9 mouse cellular contexts compared by ENCODE assay signal in genomic region chr14:21523851-21524441, GRCm38 (mm10). TPM values are rescaled to one million over a fixed set of nuclear protein-coding genes. Genes with fewer than 3 reads are reported as not detected.
A peak's percentile ranks its signal among the peaks of the same experiment; 100 is the strongest.
DNase-seq lines count a peak whose midpoint lies in the region; ATAC-seq and TF ChIP-seq lines count a peak whose summit lies in the region.
"Had no signal": no experiment of that assay in that cellular context is flagged by ENCODE, and none has a peak within 500 bp of the region (broad histone marks: within the 10 kb centered on the region; RNA-seq: fewer than 3 reads in every experiment).

No protein-coding gene starts in this region.

- WGBS in heart, adult 2 months, result 30% methylated on average over 3 of the region's 3 CpGs
- 33% methylated on average over 3 of the region's 3 CpGs for WGBS in embryonic facial prominence, embryonic 14.5 days
- WGBS in intestine, embryonic 16.5 days, result 34% methylated on average over 3 of the region's 3 CpGs
- 89% methylated on average over 3 of the region's 3 CpGs for WGBS in thymus, adult 2 months

- no peak overlapping the region for H3K4me2 ChIP-seq in embryonic facial prominence, embryonic 14.5 days (ENCODE audit: low read depth, low read length)
- no peak overlapping the region for H3K4me2 ChIP-seq in intestine, embryonic 16.5 days (ENCODE audit: low read depth, low read length)

- TF ChIP-seq EP300 in heart, adult 2 months (IDR thresholded peaks at IDR 0.05; ENCODE audit: insufficient read depth, low read depth, low read length), result no peak

- H3K27ac ChIP-seq in heart, adult 2 months, result peak overlapping the region; percentile 34; the same call in 1 of the 2 replicates
- no peak overlapping the region; the same call in 1 of the 2 replicates for H3K27ac ChIP-seq in embryonic facial prominence, embryonic 14.5 days (replicated peaks; ENCODE audit: low read depth, low read length)
- H3K27ac ChIP-seq in intestine, embryonic 16.5 days (ENCODE audit: low read length), result peak overlapping the region; percentile 5; the same call in 1 of the 2 replicates
- H3K27ac ChIP-seq in thymus, adult 2 months (ENCODE audit: control insufficient read depth, insufficient read depth, low read length), result no peak overlapping the region

- no peak for DNase-seq in heart, adult 2 months
- DNase-seq in heart, adult 9 months (ENCODE audit: low spot score in 2 of 2), result no peak
- DNase-seq in NIH3T3 (ENCODE audit: low read depth), result peak; percentile 65
- DNase-seq in embryonic facial prominence, embryonic 14.5 days (ENCODE audit: low spot score), result peak; percentile 55
- peak; percentile 47 for DNase-seq in lung, postnatal 25 days (ENCODE audit: low spot score)
- DNase-seq in telencephalon, adult 2 months (ENCODE audit: low read depth, low spot score), result peak; percentile 82
- no peak for DNase-seq in thymus, adult 2 months

- ATAC-seq in embryonic facial prominence, embryonic 14.5 days (ENCODE audit: low read depth), result peak; percentile 72; the same call in 1 of the 2 replicates
- no peak for ATAC-seq in intestine, embryonic 16.5 days

- H3K36me3 ChIP-seq in heart, adult 2 months (ENCODE audit: control insufficient read depth, insufficient read depth, low read length), result peaks cover 33% of the 10 kb centered on the region
- H3K36me3 ChIP-seq in embryonic facial prominence, embryonic 14.5 days (ENCODE audit: control insufficient read depth, insufficient read depth, low read length), result 0 out of 2 replicates have a peak, but pooled peaks cover 10% of the 10 kb centered on the region
- H3K36me3 ChIP-seq in intestine, embryonic 16.5 days (ENCODE audit: control insufficient read depth, insufficient read depth, low read length), result no peaks in the 10 kb centered on the region
- no peaks in the 10 kb centered on the region for H3K36me3 ChIP-seq in thymus, adult 2 months (ENCODE audit: control insufficient read depth, insufficient read depth, low read length)

- intact Hi-C loops in heart, adult 2 months (cut with DNase I), result loop anchor here (5.0 kb wide), 1 partner anchor 58 kb away; no protein-coding TSS in a partner anchor

- no peak for TF ChIP-seq POLR2A in heart, adult 2 months (IDR thresholded peaks at IDR 0.05; ENCODE audit: insufficient read depth, low read depth, low read length)
- TF ChIP-seq POLR2A in thymus, adult 2 months (IDR thresholded peaks at IDR 0.05; ENCODE audit: control insufficient read depth, extremely low read depth, insufficient read depth, low read length, poor library complexity), result no peak

- no peak overlapping the region for H3K4me3 ChIP-seq in heart, adult 2 months
- no peak overlapping the region for H3K4me3 ChIP-seq in embryonic facial prominence, embryonic 14.5 days (ENCODE audit: low read depth, low read length)
- no peak overlapping the region for H3K4me3 ChIP-seq in intestine, embryonic 16.5 days (ENCODE audit: low read length)
- H3K4me3 ChIP-seq in thymus, adult 2 months (ENCODE audit: control insufficient read depth, insufficient read depth, low read length), result no peak overlapping the region

- H3K9me3 ChIP-seq in embryonic facial prominence, embryonic 14.5 days (ENCODE audit: control insufficient read depth, low read length), result no peaks in the 10 kb centered on the region
- H3K9me3 ChIP-seq in intestine, embryonic 16.5 days (ENCODE audit: control insufficient read depth, low read length), result no peaks in the 10 kb centered on the region
- H3K9me3 ChIP-seq: G1E had no signal

- H3K27me3 ChIP-seq in heart, adult 2 months (ENCODE audit: control insufficient read depth, insufficient read depth, low read length), result no peaks in the 10 kb centered on the region
- no peaks in the 10 kb centered on the region for H3K27me3 ChIP-seq in embryonic facial prominence, embryonic 14.5 days (replicated peaks; ENCODE audit: control insufficient read depth, insufficient read depth, low read length)
- no peaks in the 10 kb centered on the region for H3K27me3 ChIP-seq in intestine, embryonic 16.5 days (replicated peaks; ENCODE audit: control insufficient read depth, insufficient read depth, low read length)
- no peaks in the 10 kb centered on the region for H3K27me3 ChIP-seq in thymus, adult 2 months (ENCODE audit: control insufficient read depth, insufficient read depth, low read length)

- H3K79me2 ChIP-seq in heart, adult 2 months (replicated peaks; ENCODE audit: control insufficient read depth, insufficient read depth, low read length), result peaks cover 4% of the 10 kb centered on the region

- TF ChIP-seq CTCF in heart, adult 2 months (IDR thresholded peaks at IDR 0.05), result no peak
- TF ChIP-seq CTCF in thymus, adult 2 months (IDR thresholded peaks at IDR 0.05; ENCODE audit: borderline replicate concordance, control insufficient read depth, extremely low read depth, insufficient read depth, low read length, poor library complexity), result no peak

- peaks cover 17% of the 10 kb centered on the region for H3K4me1 ChIP-seq in heart, adult 2 months (ENCODE audit: control insufficient read depth, insufficient read depth, low read length)
- peaks cover 38% of the 10 kb centered on the region for H3K4me1 ChIP-seq in embryonic facial prominence, embryonic 14.5 days (ENCODE audit: control insufficient read depth, insufficient read depth, low read length)
- peaks cover 22% of the 10 kb centered on the region for H3K4me1 ChIP-seq in intestine, embryonic 16.5 days (ENCODE audit: control insufficient read depth, insufficient read depth, low read length)
- H3K4me1 ChIP-seq in thymus, adult 2 months (replicated peaks; ENCODE audit: control insufficient read depth, insufficient read depth, low read length), result peaks cover 13% of the 10 kb centered on the region

- H3K9ac ChIP-seq in heart, adult 2 months (ENCODE audit: low read depth, low read length), result no peak overlapping the region
- H3K9ac ChIP-seq in embryonic facial prominence, embryonic 14.5 days (ENCODE audit: low read depth, low read length), result no peak overlapping the region
- no peak overlapping the region for H3K9ac ChIP-seq in intestine, embryonic 16.5 days (ENCODE audit: low read depth, low read length)

RNA-seq across cellular contexts. Expression of gene Kat6b, which starts 42.7 kb away (rescaled TPM):
- total RNA-seq in heart, adult 2 months (2021), result 10 to 100 TPM; 26.6 to 27.9 TPM
- polyA plus RNA-seq in heart, adult 2 months (2012; rRNA removed), result 9.0 and 12.7 TPM in 2 replicates
- polyA plus RNA-seq in embryonic facial prominence, embryonic 14.5 days (2014; fragmentation: Nextera tagmentation; extraction: Ambion mirVana), result 18.0 and 20.9 TPM in 2 replicates
- 7.1 and 8.0 TPM in 2 replicates for polyA plus RNA-seq in intestine, embryonic 16.5 days (2015; fragmentation: Nextera tagmentation; extraction: Ambion mirVana)
- polyA plus RNA-seq in thymus, adult 2 months (2012; rRNA removed), result 16.6 and 19.8 TPM in 2 replicates

Comparison
In these comparisons a context has a peak if more than half of its experiments do, and no peak if none do; other contexts are left out.
1. DNase-seq: peak in NIH3T3 (single experiment), embryonic facial prominence, embryonic 14.5 days (single experiment), lung, postnatal 25 days (single experiment) and telencephalon, adult 2 months (single experiment); none in heart, adult 2 months (0 of 2), heart, adult 9 months (0 of 2) and thymus, adult 2 months (single experiment).
2. H3K27ac ChIP-seq: peak in heart, adult 2 months (single experiment) and intestine, embryonic 16.5 days (single experiment); none in embryonic facial prominence, embryonic 14.5 days (single experiment) and thymus, adult 2 months (single experiment).